Mouse (Mus musculus): ENCODE data around the gene Bok.

GRCm38 (mm10) chr1:93721557-93721956 lies 36.1 kb downstream of the Bok start:
- no peak for TF ChIP-seq CTCF (IDR thresholded peaks at IDR 0.05; ENCODE audit: low read depth)
- no peak for TF ChIP-seq EP300 (optimal IDR thresholded peaks at IDR 0.05)

All from stomach, postnatal 0 days (tissue).